27 mouse cellular contexts compared by ENCODE assay signal in the genomic region with DNA sequence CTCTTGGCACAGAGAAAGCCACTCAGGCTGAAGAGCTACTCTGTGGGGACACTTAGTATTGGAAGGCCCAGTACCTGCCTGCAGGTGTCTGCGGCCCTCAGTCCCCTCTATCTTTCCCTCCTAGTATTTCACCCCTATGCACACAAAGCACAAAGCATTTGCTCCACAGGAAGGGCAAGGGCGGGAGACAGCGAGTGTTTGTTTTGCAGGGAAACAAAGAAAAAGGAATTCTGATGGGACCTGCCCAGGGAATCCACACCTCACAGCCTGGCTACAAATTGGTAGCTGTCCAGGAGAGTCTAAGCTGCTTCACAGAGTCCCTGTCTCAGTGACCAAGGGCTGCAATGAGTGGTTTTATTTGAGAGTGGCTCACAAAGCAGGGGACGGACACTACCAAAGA. TPM values are rescaled to one million over a fixed set of nuclear protein-coding genes. Genes with fewer than 3 reads are reported as not detected.
DNase-seq lines count a peak whose midpoint lies in the region; ATAC-seq and TF ChIP-seq lines count a peak whose summit lies in the region.
"Had no signal": no experiment of that assay in that cellular context is flagged by ENCODE, and none has a peak within 500 bp of the region (broad histone marks: within the 10 kb centered on the region; RNA-seq: fewer than 3 reads in every experiment).

No protein-coding gene starts in this region.

- 0 out of 2 replicates have a peak overlapping the region, but pooled peaks have one; percentile 20 for H3K27ac ChIP-seq in forebrain, embryonic 10.5 days
- H3K27ac ChIP-seq in forebrain, embryonic 16.5 days (ENCODE audit: low read length): no peak overlapping the region
- H3K27ac ChIP-seq in midbrain, embryonic 10.5 days (replicated peaks): peak overlapping the region; percentile 1; the same call in 1 of the 2 replicates
- no peak overlapping the region for H3K27ac ChIP-seq in midbrain, embryonic 14.5 days (replicated peaks; ENCODE audit: low read depth, low read length)
- H3K27ac ChIP-seq: embryonic facial prominence, embryonic 12.5 days; forebrain, embryonic 12.5 days had no signal

- no peak overlapping the region for H3K9ac ChIP-seq in forebrain, embryonic 16.5 days (replicated peaks; ENCODE audit: low read depth, low read length)
- H3K9ac ChIP-seq in midbrain, embryonic 14.5 days (replicated peaks; ENCODE audit: low read length): no peak overlapping the region
- H3K9ac ChIP-seq: embryonic facial prominence, embryonic 12.5 days; forebrain, embryonic 12.5 days; forebrain, postnatal 0 days had no signal

- no peak for ATAC-seq in forebrain, embryonic 16.5 days
- ATAC-seq in midbrain, embryonic 14.5 days (ENCODE audit: low FRiP score, low TSS enrichment): no peak
- ATAC-seq: activated CD4-positive, CD25-positive, alpha-beta regulatory T cell, adult 4 months; CD4-positive, CD25-positive, alpha-beta regulatory T cell, adult 4 months; forebrain, embryonic 14.5 days; forebrain, postnatal 0 days; Patski had no signal

- peaks cover 9% of the 10 kb centered on the region for H3K4me1 ChIP-seq in forebrain, embryonic 10.5 days
- no peaks in the 10 kb centered on the region for H3K4me1 ChIP-seq in forebrain, embryonic 16.5 days (replicated peaks; ENCODE audit: control insufficient read depth, insufficient read depth, low read length)
- H3K4me1 ChIP-seq in midbrain, embryonic 10.5 days: peaks cover 13% of the 10 kb centered on the region
- H3K4me1 ChIP-seq in midbrain, embryonic 14.5 days (ENCODE audit: control insufficient read depth, insufficient read depth, low read length): no peaks in the 10 kb centered on the region
- H3K4me1 ChIP-seq in E14TG2a.4 (replicated peaks; ENCODE audit: low read depth, low read length): peaks cover 42% of the 10 kb centered on the region
- H3K4me1 ChIP-seq: embryonic facial prominence, embryonic 12.5 days; forebrain, embryonic 12.5 days had no signal

- no peak for TF ChIP-seq CTCF in E14TG2a.4 (conservative IDR thresholded peaks at IDR 0.05; ENCODE audit: low read length)

- H3K9me3 ChIP-seq in forebrain, embryonic 10.5 days: no peaks in the 10 kb centered on the region
- H3K9me3 ChIP-seq in forebrain, embryonic 16.5 days (ENCODE audit: control insufficient read depth, low read length): no peaks in the 10 kb centered on the region
- H3K9me3 ChIP-seq in midbrain, embryonic 10.5 days (replicated peaks): no peaks in the 10 kb centered on the region
- H3K9me3 ChIP-seq in midbrain, embryonic 14.5 days (ENCODE audit: control insufficient read depth, low read length): no peaks in the 10 kb centered on the region
- H3K9me3 ChIP-seq in E14TG2a.4 (ENCODE audit: low read length): peaks cover 5% of the 10 kb centered on the region; the same call in 1 of the 2 replicates
- H3K9me3 ChIP-seq: embryonic facial prominence, embryonic 10.5 days; embryonic facial prominence, embryonic 12.5 days; forebrain, embryonic 12.5 days; G1E had no signal

- DNase-seq in forebrain, embryonic 10.5 days (ENCODE audit: extremely low spot score, low spot score): no peak
- no peak for DNase-seq in midbrain, embryonic 10.5 days (ENCODE audit: low spot score)
- DNase-seq in midbrain, embryonic 14.5 days: no peak
- peak; percentile 63 for DNase-seq in R1 (ENCODE audit: low read depth, low spot score)
- DNase-seq in heart, adult 18-20 months: no peak
- no peak for DNase-seq in thymus, postnatal 4 days
- DNase-seq: adrenal gland, adult 8-10 months; adrenal gland, postnatal 14 days; adrenal gland, postnatal 36 days; B cell, adult 2 months; cerebellum, adult 11-12 months; cerebellum, adult 2 months; cerebellum, adult 9-10 months; cerebellum, postnatal 10 days; cerebellum, postnatal 25 days; forebrain, postnatal 0 days had no signal

- 67% methylated on average over 4 of the region's 4 CpGs for WGBS in forebrain, embryonic 10.5 days
- 63% methylated on average over 4 of the region's 4 CpGs for WGBS in forebrain, embryonic 16.5 days
- WGBS in midbrain, embryonic 10.5 days: 57% methylated on average over 4 of the region's 4 CpGs
- WGBS in midbrain, embryonic 14.5 days: 57% methylated on average over 4 of the region's 4 CpGs

- no peak overlapping the region for H3K4me3 ChIP-seq in forebrain, embryonic 10.5 days
- no peak overlapping the region for H3K4me3 ChIP-seq in forebrain, embryonic 16.5 days (replicated peaks; ENCODE audit: low read length)
- no peak overlapping the region for H3K4me3 ChIP-seq in midbrain, embryonic 10.5 days
- no peak overlapping the region for H3K4me3 ChIP-seq in midbrain, embryonic 14.5 days (replicated peaks; ENCODE audit: low read depth, low read length)
- H3K4me3 ChIP-seq in E14TG2a.4 (replicated peaks; ENCODE audit: low read length): 0 out of 2 replicates have a peak overlapping the region, but pooled peaks have one; percentile 4
- H3K4me3 ChIP-seq: embryonic facial prominence, embryonic 10.5 days; embryonic facial prominence, embryonic 12.5 days; forebrain, embryonic 12.5 days had no signal

- no peak overlapping the region for H3K4me2 ChIP-seq in forebrain, embryonic 16.5 days (ENCODE audit: low read length)
- no peak overlapping the region for H3K4me2 ChIP-seq in midbrain, embryonic 14.5 days (ENCODE audit: low read length)
- H3K4me2 ChIP-seq: embryonic facial prominence, embryonic 12.5 days; forebrain, embryonic 12.5 days had no signal

- H3K36me3 ChIP-seq in forebrain, embryonic 10.5 days (replicated peaks): no peaks in the 10 kb centered on the region
- no peaks in the 10 kb centered on the region for H3K36me3 ChIP-seq in forebrain, embryonic 16.5 days (ENCODE audit: control insufficient read depth, insufficient read depth)
- no peaks in the 10 kb centered on the region for H3K36me3 ChIP-seq in midbrain, embryonic 10.5 days
- no peaks in the 10 kb centered on the region for H3K36me3 ChIP-seq in midbrain, embryonic 14.5 days (ENCODE audit: control insufficient read depth, insufficient read depth, low read length)
- H3K36me3 ChIP-seq in E14TG2a.4 (ENCODE audit: insufficient read depth, low read length): no peaks in the 10 kb centered on the region
- H3K36me3 ChIP-seq: embryonic facial prominence, embryonic 10.5 days; embryonic facial prominence, embryonic 12.5 days; forebrain, embryonic 12.5 days; G1E had no signal

- H3K27me3 ChIP-seq in forebrain, embryonic 10.5 days (ENCODE audit: poor library complexity, severe bottlenecking): no peaks in the 10 kb centered on the region
- no peaks in the 10 kb centered on the region for H3K27me3 ChIP-seq in forebrain, embryonic 16.5 days (replicated peaks; ENCODE audit: control insufficient read depth, insufficient read depth, low read length)
- peaks cover 4% of the 10 kb centered on the region; the same call in 1 of the 2 replicates for H3K27me3 ChIP-seq in midbrain, embryonic 10.5 days (ENCODE audit: low read depth, poor library complexity, severe bottlenecking)
- H3K27me3 ChIP-seq in midbrain, embryonic 14.5 days (ENCODE audit: control insufficient read depth, insufficient read depth, low read length): no peaks in the 10 kb centered on the region
- peaks cover 20% of the 10 kb centered on the region for H3K27me3 ChIP-seq in E14TG2a.4 (ENCODE audit: insufficient read depth, low read length)
- H3K27me3 ChIP-seq: CH12.LX; embryonic facial prominence, embryonic 12.5 days; forebrain, embryonic 12.5 days; Patski had no signal

RNA-seq across cellular contexts. Expression of a gene that starts 9.4 kb away (rescaled TPM):
- not detected in 2 replicates for polyA plus RNA-seq in forebrain, embryonic 10.5 days (2016; fragmentation: Nextera tagmentation; extraction: Ambion mirVana)
- 0.19 TPM in 1 of 2 replicates, not detected in the other for polyA plus RNA-seq in forebrain, embryonic 16.5 days (2015; fragmentation: Nextera tagmentation; extraction: Ambion mirVana)
- polyA plus RNA-seq in midbrain, embryonic 10.5 days (2016; fragmentation: Nextera tagmentation; extraction: Ambion mirVana): not detected in 2 replicates
- polyA plus RNA-seq in midbrain, embryonic 14.5 days (2014; fragmentation: Nextera tagmentation; extraction: Ambion mirVana): not detected in 2 replicates
- total RNA-seq in heart, adult 18-20 months (2021): not detected
- total RNA-seq: adrenal gland, adult 8-10 months; adrenal gland, postnatal 36 days; forebrain, postnatal 0 days; G1E had no signal
- polyA plus RNA-seq: cerebellum, adult 2 months; embryonic facial prominence, embryonic 12.5 days; forebrain, embryonic 12.5 days; forebrain, embryonic 14.5 days; G1E had no signal

RNA-seq across cellular contexts. Expression of a gene that starts 30.4 kb away (rescaled TPM):
- polyA plus RNA-seq in forebrain, embryonic 10.5 days (2016; fragmentation: Nextera tagmentation; extraction: Ambion mirVana): 0.25 and 0.42 TPM in 2 replicates
- polyA plus RNA-seq in forebrain, embryonic 16.5 days (2015; fragmentation: Nextera tagmentation; extraction: Ambion mirVana): 0.61 and 0.73 TPM in 2 replicates
- polyA plus RNA-seq in midbrain, embryonic 10.5 days (2016; fragmentation: Nextera tagmentation; extraction: Ambion mirVana): 0.46 and 0.72 TPM in 2 replicates
- polyA plus RNA-seq in midbrain, embryonic 14.5 days (2014; fragmentation: Nextera tagmentation; extraction: Ambion mirVana): 0.36 and 0.49 TPM in 2 replicates
- total RNA-seq in heart, adult 18-20 months (2021): under 1 TPM; 0.31 to 0.40 TPM
- total RNA-seq: CH12.LX had no signal
- polyA plus RNA-seq: activated CD4-positive, CD25-positive, alpha-beta regulatory T cell, adult 4 months; CD4-positive, CD25-positive, alpha-beta regulatory T cell, adult 4 months had no signal

Comparison
In these comparisons a context has a peak if more than half of its experiments do, and no peak if none do; other contexts are left out.
1. H3K27ac ChIP-seq: peak in forebrain, embryonic 10.5 days (single experiment) and midbrain, embryonic 10.5 days (single experiment); none in forebrain, embryonic 16.5 days (single experiment) and midbrain, embryonic 14.5 days (single experiment).